Mouse (Mus musculus) heart, adult 2 months (tissue): ENCODE results near the gene Stk11.

ENCODE experiments used
- EP300 ChIP-seq: fragments of 200-500 bp; IDR thresholded peaks from 2 replicates; pipeline ENCODE4 v1.6.1; 2011; ENCODE audit warnings: low read depth, low read length, control low read depth; ENCODE audit not compliant: insufficient read depth
- POLR2A ChIP-seq: fragments of 200-500 bp; IDR thresholded peaks from 2 replicates; pipeline ENCODE4 v1.6.1; 2011; ENCODE audit warnings: mild to moderate bottlenecking, low read depth, low read length, control low read depth; ENCODE audit not compliant: insufficient read depth

DNA sequence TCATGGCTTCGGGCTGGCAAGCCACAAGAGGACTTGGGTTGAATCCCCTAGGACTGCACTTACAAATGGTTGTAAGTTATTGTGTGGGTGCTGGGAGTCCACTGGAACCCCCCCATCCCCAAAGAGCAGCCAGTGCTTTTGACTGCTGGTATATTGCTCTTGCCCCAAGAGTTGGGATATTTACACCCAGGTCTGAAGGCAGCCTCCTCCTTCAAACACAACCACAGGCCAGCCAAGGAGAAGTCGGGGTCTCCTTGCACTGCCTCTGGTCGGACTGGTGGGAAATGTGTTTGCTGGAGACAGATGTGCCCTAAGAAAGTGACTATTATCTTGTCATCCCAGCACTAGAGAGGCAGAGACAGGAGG, 46.6 kb downstream of the Stk11 start:
- TF ChIP-seq EP300: no peak
- no peak for TF ChIP-seq POLR2A
